Mouse (Mus musculus) kidney, embryonic 15.5 days (tissue): ENCODE measurements around the gene Ankrd33b. TPM values are rescaled to one million over a fixed set of nuclear protein-coding genes. Genes with fewer than 3 reads are reported as not detected.

Source experiments
- ATAC-seq: fragments of 200-750 bp; cut with Nextera tagmentation; replicated peaks from 2 replicates; pipeline ENCODE4 v1.8.0; 2017; ENCODE audit warnings: moderate TSS enrichment; ENCODE audit not compliant: low FRiP score
- H3K27ac ChIP-seq: fragments of 300-500 bp; sonication (generic); 2 replicates; pipeline ENCODE4 v1.5.1; 2015; ENCODE audit warnings: mild to moderate bottlenecking, inconsistent platforms
- H3K27me3 ChIP-seq: fragments of 300-500 bp; sonication (generic); 2 replicates; pipeline ENCODE4 v1.6.1; 2015; ENCODE audit warnings: inconsistent platforms
- H3K36me3 ChIP-seq: fragments of 300-500 bp; sonication (generic); 2 replicates; pipeline ENCODE4 v1.6.1; 2015; ENCODE audit warnings: inconsistent platforms
- H3K4me1 ChIP-seq: fragments of 300-500 bp; sonication (generic); 2 replicates; pipeline ENCODE4 v1.6.1; 2015; ENCODE audit warnings: inconsistent platforms
- H3K4me2 ChIP-seq: fragments of 300-500 bp; sonication (generic); 2 replicates; pipeline ENCODE4 v1.6.1; 2015; ENCODE audit warnings: moderate library complexity, mild to moderate bottlenecking, inconsistent platforms
- H3K4me3 ChIP-seq: fragments of 300-500 bp; sonication (generic); replicated peaks from 2 replicates; pipeline ENCODE4 v1.5.1; 2015; ENCODE audit warnings: mild to moderate bottlenecking, inconsistent platforms
- H3K9ac ChIP-seq: fragments of 300-500 bp; sonication (generic); 2 replicates; pipeline ENCODE4 v1.6.1; 2015; ENCODE audit warnings: mild to moderate bottlenecking, inconsistent platforms
- H3K9me3 ChIP-seq: fragments of 300-500 bp; sonication (generic); replicated peaks from 2 replicates; pipeline ENCODE4 v1.6.1; 2016; ENCODE audit warnings: inconsistent platforms
- WGBS: fragments of 180-500 bp; shearing (Covaris S2); methylation state at CpG from one replicate; pipeline ENCODE4 v1.1.7; 2015; ENCODE audit warnings: mixed read lengths; 5-methylcytosine and 5-hydroxymethylcytosine counted together
- polyA plus RNA-seq: library from polyadenylated mRNA; unstranded; fragments of >200 nt; fragmentation: Nextera tagmentation; extraction: Ambion mirVana; gene quantifications from 2 replicates; pipeline ENCODE4 v1.2.1, GENCODE M21; 2015

Ankrd33b gene
- polyA plus RNA-seq, 1 experiment from 2014 or later = 6.2 TPM

DNA sequence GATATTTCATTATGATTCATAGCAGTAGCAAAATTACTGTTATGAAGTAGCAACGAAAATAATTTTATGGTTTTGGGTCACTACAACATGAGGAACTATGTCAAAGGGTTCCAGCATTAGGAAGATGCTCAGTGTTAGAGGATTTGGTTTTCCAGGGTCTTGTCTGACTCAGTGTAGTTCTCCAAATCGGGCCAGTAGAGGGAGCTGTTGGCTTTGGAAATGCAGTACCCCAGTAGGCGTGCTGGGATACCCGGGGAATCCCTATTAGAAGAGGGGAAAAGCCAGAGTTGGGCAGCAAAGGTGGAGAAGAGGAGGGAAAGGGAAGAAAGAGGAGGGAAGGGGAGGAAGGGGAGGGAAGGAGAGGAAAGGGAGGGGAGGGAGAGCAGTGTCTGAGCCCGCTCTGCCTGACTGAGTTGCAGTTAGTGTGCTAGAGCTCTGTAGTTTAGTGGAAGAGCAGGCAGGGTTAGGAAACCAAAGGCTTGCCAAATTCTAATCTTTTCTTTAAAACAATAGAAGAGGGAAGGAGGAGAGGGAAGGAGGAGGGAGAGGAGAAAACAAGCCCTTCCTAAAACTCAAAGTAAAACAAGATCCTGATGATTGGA lies 51.8 kb downstream of the Ankrd33b start:
- Histone ChIP-seq H3K27me3 (no peaks in the 10 kb centered on the region), H3K4me1 (peaks cover 26% of the 10 kb centered on the region), H3K4me3 (no peak overlapping the region), H3K4me2 (no peak overlapping the region), H3K27ac (no peak overlapping the region), H3K9me3 (no peaks in the 10 kb centered on the region), H3K36me3 (no peaks in the 10 kb centered on the region), H3K9ac (no peak overlapping the region)
- peak; percentile 72 for ATAC-seq
- WGBS = 4% methylated on average over 5 of the region's 5 CpGs

- H3K9me3 ChIP-seq = no peaks in the 10 kb centered on the region
- WGBS = 42% methylated on average over 2 of the region's 2 CpGs
- H3K27me3 ChIP-seq = no peaks in the 10 kb centered on the region
- H3K9ac ChIP-seq = no peak overlapping the region
- H3K4me1 ChIP-seq = peaks cover 12% of the 10 kb centered on the region
- ATAC-seq = peak; percentile 57; the same call in 1 of the 2 replicates
- no peak overlapping the region for H3K4me3 ChIP-seq
- no peak overlapping the region for H3K4me2 ChIP-seq
- no peaks in the 10 kb centered on the region for H3K36me3 ChIP-seq
- no peak overlapping the region for H3K27ac ChIP-seq
These were observed 55.5 kb downstream of the Ankrd33b start for GRCm38 (mm10) chr15:31312001-31312400.

DNA sequence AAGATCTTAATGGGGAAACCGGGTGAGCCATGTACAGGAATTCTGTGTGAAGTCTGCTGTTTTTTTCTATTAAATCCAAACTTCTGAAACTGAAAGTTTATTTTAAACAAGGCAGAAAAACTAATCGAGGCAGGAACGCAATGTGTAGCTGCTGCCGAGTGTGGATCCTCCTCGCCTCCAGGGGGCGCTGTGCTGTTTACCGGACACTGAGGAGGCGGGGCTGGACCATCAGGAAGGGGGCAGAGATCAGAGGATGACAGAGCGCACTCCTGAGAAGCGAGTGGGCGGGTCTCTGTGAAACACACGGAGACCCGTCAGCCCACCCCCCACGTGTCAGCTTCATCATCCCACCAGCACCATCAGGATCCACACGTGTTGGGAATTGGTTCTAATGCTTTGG lies 58.0 kb downstream of the Ankrd33b start:
- Histone ChIP-seq H3K27me3 (no peaks in the 10 kb centered on the region), H3K27ac (no peak overlapping the region), H3K4me1 (peaks cover 9% of the 10 kb centered on the region), H3K9me3 (no peaks in the 10 kb centered on the region), H3K4me2 (no peak overlapping the region), H3K36me3 (no peaks in the 10 kb centered on the region), H3K9ac (no peak overlapping the region), H3K4me3 (no peak overlapping the region)
- 75% methylated on average over 15 of the region's 15 CpGs for WGBS
- ATAC-seq = no peak

DNA sequence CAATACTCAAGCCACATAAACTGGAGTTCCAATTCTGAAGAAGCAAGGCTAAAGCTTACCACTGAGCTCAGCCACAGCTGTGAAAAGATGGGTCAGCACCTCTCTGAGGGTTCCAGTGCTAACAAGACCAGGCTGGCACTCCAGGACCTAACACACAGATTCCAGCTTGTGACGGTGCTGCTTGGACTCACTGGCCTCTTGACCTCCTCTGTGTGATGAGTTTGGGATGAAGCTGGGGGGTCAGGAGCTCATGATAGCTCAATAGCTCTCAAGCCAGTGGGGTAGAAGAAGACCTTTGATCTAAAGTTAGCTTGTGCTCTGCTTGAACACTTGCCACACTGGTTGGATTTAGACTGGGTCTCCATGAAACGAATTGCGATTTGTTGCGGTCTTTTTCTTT lies 60.8 kb downstream of the Ankrd33b start:
- Histone ChIP-seq H3K27ac (no peak overlapping the region), H3K4me1 (peaks cover 2% of the 10 kb centered on the region; the same call in 1 of the 2 replicates), H3K4me2 (no peak overlapping the region), H3K36me3 (no peaks in the 10 kb centered on the region), H3K4me3 (no peak overlapping the region), H3K9me3 (no peaks in the 10 kb centered on the region), H3K9ac (no peak overlapping the region), H3K27me3 (no peaks in the 10 kb centered on the region)
- 86% methylated on average over 4 of the region's 4 CpGs for WGBS
- ATAC-seq = no peak

DNA sequence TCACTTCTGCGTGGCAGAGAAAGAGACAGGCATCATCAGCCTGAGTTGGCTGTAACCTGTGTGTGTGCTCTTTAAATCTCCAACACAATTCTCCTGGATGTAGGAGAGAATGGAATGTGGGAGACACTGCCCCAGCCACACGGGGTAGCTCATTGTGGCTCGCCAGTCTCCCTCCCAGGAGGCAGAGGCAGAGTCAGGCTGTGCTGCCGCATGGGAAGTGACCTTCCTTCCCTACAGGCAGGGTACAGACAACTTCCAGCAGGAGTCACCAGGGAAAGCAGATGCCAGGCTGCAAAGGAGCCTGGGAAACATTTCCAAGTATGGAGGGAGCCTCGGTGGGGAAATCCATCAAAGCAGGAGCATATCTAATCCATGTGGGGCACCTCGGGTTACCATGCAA lies 62.3 kb downstream of the Ankrd33b start:
- no peak for ATAC-seq
- no peaks in the 10 kb centered on the region for H3K36me3 ChIP-seq
- no peaks in the 10 kb centered on the region for H3K4me1 ChIP-seq
- H3K9ac ChIP-seq = no peak overlapping the region
- 54% methylated on average over 6 of the region's 6 CpGs for WGBS
- H3K9me3 ChIP-seq = no peaks in the 10 kb centered on the region
- H3K4me2 ChIP-seq = no peak overlapping the region
- no peaks in the 10 kb centered on the region for H3K27me3 ChIP-seq
- H3K4me3 ChIP-seq = no peak overlapping the region
- H3K27ac ChIP-seq = no peak overlapping the region

- H3K36me3 ChIP-seq = no peaks in the 10 kb centered on the region
- no peaks in the 10 kb centered on the region for H3K9me3 ChIP-seq
- no peak overlapping the region for H3K27ac ChIP-seq
- no peak overlapping the region for H3K4me3 ChIP-seq
- 77% methylated on average over 3 of the region's 3 CpGs for WGBS
- H3K9ac ChIP-seq = no peak overlapping the region
- peaks cover 6% of the 10 kb centered on the region; the same call in 1 of the 2 replicates for H3K4me1 ChIP-seq
- H3K27me3 ChIP-seq = no peaks in the 10 kb centered on the region
- no peak for ATAC-seq
- no peak overlapping the region for H3K4me2 ChIP-seq
These were observed 63.2 kb downstream of the Ankrd33b start for GRCm38 (mm10) chr15:31304302-31304701.

- H3K36me3 ChIP-seq = no peaks in the 10 kb centered on the region
- no peak for ATAC-seq
- no peaks in the 10 kb centered on the region for H3K9me3 ChIP-seq
- H3K27ac ChIP-seq = no peak overlapping the region
- H3K9ac ChIP-seq = no peak overlapping the region
- H3K27me3 ChIP-seq = peaks cover 17% of the 10 kb centered on the region
- no peak overlapping the region for H3K4me3 ChIP-seq
- no peak overlapping the region for H3K4me2 ChIP-seq
- 57% methylated on average over 12 of the region's 12 CpGs for WGBS
- H3K4me1 ChIP-seq = peaks cover 15% of the 10 kb centered on the region
These were observed 65.1 kb downstream of the Ankrd33b start for GRCm38 (mm10) chr15:31302293-31302990.

GRCm38 (mm10) chr15:31299258-31299917 lies 68.1 kb downstream of the Ankrd33b start:
- H3K9ac ChIP-seq = no peak overlapping the region
- ATAC-seq = no peak
- H3K4me3 ChIP-seq = no peak overlapping the region
- H3K4me2 ChIP-seq = no peak overlapping the region
- peaks cover 46% of the 10 kb centered on the region for H3K27me3 ChIP-seq
- H3K36me3 ChIP-seq = no peaks in the 10 kb centered on the region
- 56% methylated on average over 6 of the region's 6 CpGs for WGBS
- H3K4me1 ChIP-seq = peaks cover 25% of the 10 kb centered on the region
- no peak overlapping the region for H3K27ac ChIP-seq
- H3K9me3 ChIP-seq = no peaks in the 10 kb centered on the region

DNA sequence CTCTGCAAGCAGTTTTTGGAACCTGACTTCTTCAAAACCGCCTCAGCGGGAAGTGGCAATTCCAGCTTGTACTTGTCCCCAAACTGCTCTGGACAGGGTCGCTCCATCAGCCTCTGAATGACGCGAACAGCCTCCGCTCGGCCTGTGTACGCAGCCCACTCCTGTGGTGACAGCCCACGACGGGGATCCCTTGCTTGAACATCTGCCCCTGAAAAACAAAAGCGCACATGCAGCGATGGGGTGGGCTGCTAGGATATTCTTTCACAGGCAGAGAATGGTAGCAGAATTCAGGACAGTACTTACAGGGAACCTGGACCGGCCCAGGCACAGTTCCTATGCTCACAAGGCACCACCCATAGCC lies 69.8 kb downstream of the Ankrd33b start:
- H3K36me3 ChIP-seq = no peaks in the 10 kb centered on the region
- H3K4me3 ChIP-seq = peak overlapping the region; percentile 30
- H3K9ac ChIP-seq = no peak overlapping the region
- H3K9me3 ChIP-seq = no peaks in the 10 kb centered on the region
- 22% methylated on average over 13 of the region's 13 CpGs for WGBS
- no peak overlapping the region for H3K27ac ChIP-seq
- peak; percentile 3; the same call in 1 of the 2 replicates for ATAC-seq
- peaks cover 28% of the 10 kb centered on the region for H3K4me1 ChIP-seq
- peaks cover 47% of the 10 kb centered on the region for H3K27me3 ChIP-seq
- H3K4me2 ChIP-seq = peak overlapping the region; percentile 57

- no peaks in the 10 kb centered on the region for H3K36me3 ChIP-seq
- peak overlapping the region; percentile 57 for H3K4me2 ChIP-seq
- no peak overlapping the region for H3K27ac ChIP-seq
- no peak overlapping the region for H3K9ac ChIP-seq
- peaks cover 34% of the 10 kb centered on the region for H3K4me1 ChIP-seq
- 14% methylated on average over 40 of the region's 40 CpGs for WGBS
- H3K9me3 ChIP-seq = no peaks in the 10 kb centered on the region
- peak overlapping the region; percentile 30 for H3K4me3 ChIP-seq
- H3K27me3 ChIP-seq = peaks cover 47% of the 10 kb centered on the region
- peak; percentile 35; the same call in 1 of the 2 replicates for ATAC-seq
These were observed 70.4 kb downstream of the Ankrd33b start for GRCm38 (mm10) chr15:31296882-31297776.

- WGBS = 21% methylated on average over 2 of the region's 2 CpGs
- Histone ChIP-seq H3K9me3 (no peaks in the 10 kb centered on the region), H3K27ac (no peak overlapping the region), H3K4me2 (no peak overlapping the region), H3K27me3 (peaks cover 47% of the 10 kb centered on the region), H3K9ac (no peak overlapping the region), H3K4me1 (peaks cover 28% of the 10 kb centered on the region), H3K4me3 (no peak overlapping the region), H3K36me3 (no peaks in the 10 kb centered on the region)
- ATAC-seq = 0 out of 2 replicates have a peak, but pooled peaks have one; percentile 38
These were observed 73.2 kb downstream of the Ankrd33b start for GRCm38 (mm10) chr15:31294311-31294710.
